Mouse (Mus musculus) heart, embryonic 15.5 days (tissue): ENCODE data around the gene Impad1. TPM values are rescaled to one million over a fixed set of nuclear protein-coding genes. Genes with fewer than 3 reads are reported as not detected.

Experiments
- ATAC-seq: fragments of 200-750 bp; cut with Nextera tagmentation; replicated peaks from 2 replicates; pipeline ENCODE4 v1.8.0; 2017; ENCODE audit warnings: low read depth, moderate TSS enrichment; ENCODE audit not compliant: insufficient number of reproducible peaks, insufficient read depth, low FRiP score
- H3K27ac ChIP-seq: fragments of 300-500 bp; sonication (generic); 2 replicates; pipeline ENCODE4 v1.5.1; 2015; ENCODE audit warnings: mild to moderate bottlenecking, inconsistent platforms
- H3K27me3 ChIP-seq: fragments of 300-500 bp; sonication (generic); 2 replicates; pipeline ENCODE4 v1.6.1; 2015; ENCODE audit warnings: inconsistent platforms
- H3K36me3 ChIP-seq: fragments of 300-500 bp; sonication (generic); 2 replicates; pipeline ENCODE4 v1.6.1; 2015; ENCODE audit warnings: mild to moderate bottlenecking, inconsistent platforms
- H3K4me1 ChIP-seq: fragments of 300-500 bp; sonication (generic); replicated peaks from 2 replicates; pipeline ENCODE4 v1.6.1; 2015; ENCODE audit warnings: inconsistent platforms
- H3K4me2 ChIP-seq: fragments of 300-500 bp; sonication (generic); 2 replicates; pipeline ENCODE4 v1.6.1; 2015; ENCODE audit warnings: inconsistent platforms, mild to moderate bottlenecking, moderate library complexity
- H3K4me3 ChIP-seq: fragments of 300-500 bp; sonication (generic); 2 replicates; pipeline ENCODE4 v1.5.1; 2015; ENCODE audit warnings: mild to moderate bottlenecking, inconsistent platforms
- H3K9ac ChIP-seq: fragments of 300-500 bp; sonication (generic); 2 replicates; pipeline ENCODE4 v1.6.1; 2015; ENCODE audit warnings: mild to moderate bottlenecking, inconsistent platforms
- H3K9me3 ChIP-seq: fragments of 300-500 bp; sonication (generic); replicated peaks from 2 replicates; pipeline ENCODE4 v1.6.1; 2016; ENCODE audit warnings: inconsistent platforms
- WGBS: fragments of 180-500 bp; shearing (Covaris S2); methylation state at CpG from one replicate; pipeline ENCODE4 v1.1.7; 2015; ENCODE audit warnings: mixed read lengths; 5-methylcytosine and 5-hydroxymethylcytosine counted together
- polyA plus RNA-seq: library from polyadenylated mRNA; unstranded; fragments of >200 nt; fragmentation: Nextera tagmentation; extraction: Ambion mirVana; gene quantifications from 2 replicates; pipeline ENCODE4 v1.2.1, GENCODE M21; 2015

Gene Impad1
- polyA plus RNA-seq, 1 experiment from 2014 or later: 22.2 TPM

GRCm38 (mm10) chr4:4782882-4783685 lies 10.1 kb downstream of the Impad1 start:
- Histone ChIP-seq H3K36me3 (0 out of 2 replicates have a peak, but pooled peaks cover 4% of the 10 kb centered on the region), H3K4me2 (no peak overlapping the region), H3K4me1 (no peaks in the 10 kb centered on the region), H3K9ac (no peak overlapping the region), H3K27ac (no peak overlapping the region), H3K27me3 (no peaks in the 10 kb centered on the region), H3K4me3 (no peak overlapping the region), H3K9me3 (no peaks in the 10 kb centered on the region)
- ATAC-seq: no peak
- WGBS: 93% methylated on average over 4 of the region's 4 CpGs

- no peak for ATAC-seq
- Histone ChIP-seq H3K4me2 (no peak overlapping the region), H3K9ac (no peak overlapping the region), H3K27ac (no peak overlapping the region), H3K9me3 (no peaks in the 10 kb centered on the region), H3K27me3 (no peaks in the 10 kb centered on the region), H3K4me1 (no peaks in the 10 kb centered on the region), H3K36me3 (peaks cover 12% of the 10 kb centered on the region; the same call in 1 of the 2 replicates), H3K4me3 (no peak overlapping the region)
These were observed 13.8 kb downstream of the Impad1 start for GRCm38 (mm10) chr4:4779265-4779770.

GRCm38 (mm10) chr4:4771523-4772114 lies 21.5 kb downstream of the Impad1 start:
- no peak for ATAC-seq
- H3K27ac ChIP-seq: no peak overlapping the region
- H3K36me3 ChIP-seq: peaks cover 24% of the 10 kb centered on the region
- H3K4me2 ChIP-seq: no peak overlapping the region
- 68% methylated on average over 2 of the region's 2 CpGs for WGBS
- H3K27me3 ChIP-seq: no peaks in the 10 kb centered on the region
- no peak overlapping the region for H3K4me3 ChIP-seq
- H3K9me3 ChIP-seq: no peaks in the 10 kb centered on the region
- H3K9ac ChIP-seq: no peak overlapping the region
- H3K4me1 ChIP-seq: no peaks in the 10 kb centered on the region

GRCm38 (mm10) chr4:4765806-4766205 lies 27.3 kb downstream of the Impad1 start:
- peaks cover 15% of the 10 kb centered on the region for H3K36me3 ChIP-seq
- H3K27ac ChIP-seq: no peak overlapping the region
- ATAC-seq: no peak
- H3K27me3 ChIP-seq: no peaks in the 10 kb centered on the region
- H3K9me3 ChIP-seq: no peaks in the 10 kb centered on the region
- no peak overlapping the region for H3K9ac ChIP-seq
- H3K4me1 ChIP-seq: no peaks in the 10 kb centered on the region
- 64% methylated on average over 5 of the region's 5 CpGs for WGBS
- H3K4me3 ChIP-seq: no peak overlapping the region
- no peak overlapping the region for H3K4me2 ChIP-seq

GRCm38 (mm10) chr4:4758376-4758775 lies 34.8 kb downstream of the Impad1 start:
- ATAC-seq: no peak
- no peak overlapping the region for H3K27ac ChIP-seq
- no peaks in the 10 kb centered on the region for H3K4me1 ChIP-seq
- 80% methylated on average over 4 of the region's 4 CpGs for WGBS
- no peaks in the 10 kb centered on the region for H3K27me3 ChIP-seq
- no peak overlapping the region for H3K9ac ChIP-seq
- H3K4me2 ChIP-seq: no peak overlapping the region
- no peak overlapping the region for H3K4me3 ChIP-seq
- no peaks in the 10 kb centered on the region for H3K36me3 ChIP-seq
- no peaks in the 10 kb centered on the region for H3K9me3 ChIP-seq

GRCm38 (mm10) chr4:4729427-4729826 lies 63.7 kb downstream of the Impad1 start:
- no peaks in the 10 kb centered on the region for H3K4me1 ChIP-seq
- H3K4me2 ChIP-seq: no peak overlapping the region
- no peak for ATAC-seq
- no peak overlapping the region for H3K9ac ChIP-seq
- 63% methylated on average over 3 of the region's 3 CpGs for WGBS
- no peaks in the 10 kb centered on the region for H3K36me3 ChIP-seq
- no peak overlapping the region for H3K4me3 ChIP-seq
- H3K9me3 ChIP-seq: no peaks in the 10 kb centered on the region
- no peak overlapping the region for H3K27ac ChIP-seq
- no peaks in the 10 kb centered on the region for H3K27me3 ChIP-seq

GRCm38 (mm10) chr4:4726241-4726776 lies 66.8 kb downstream of the Impad1 start:
- WGBS: 67% methylated on average over 3 of the region's 3 CpGs
- Histone ChIP-seq H3K27me3 (no peaks in the 10 kb centered on the region), H3K36me3 (no peaks in the 10 kb centered on the region), H3K4me3 (no peak overlapping the region), H3K9me3 (no peaks in the 10 kb centered on the region), H3K4me2 (no peak overlapping the region), H3K27ac (no peak overlapping the region), H3K4me1 (no peaks in the 10 kb centered on the region), H3K9ac (no peak overlapping the region)
- no peak for ATAC-seq

GRCm38 (mm10) chr4:4723821-4724220 lies 69.3 kb downstream of the Impad1 start:
- H3K4me3 ChIP-seq: no peak overlapping the region
- no peak overlapping the region for H3K4me2 ChIP-seq
- no peaks in the 10 kb centered on the region for H3K4me1 ChIP-seq
- WGBS: 62% methylated on average over 8 of the region's 8 CpGs
- ATAC-seq: no peak
- H3K36me3 ChIP-seq: no peaks in the 10 kb centered on the region
- no peak overlapping the region for H3K27ac ChIP-seq
- H3K27me3 ChIP-seq: no peaks in the 10 kb centered on the region
- no peaks in the 10 kb centered on the region for H3K9me3 ChIP-seq
- no peak overlapping the region for H3K9ac ChIP-seq

GRCm38 (mm10) chr4:4722081-4722480 lies 71.1 kb downstream of the Impad1 start:
- Histone ChIP-seq H3K4me3 (no peak overlapping the region), H3K9ac (no peak overlapping the region), H3K9me3 (no peaks in the 10 kb centered on the region), H3K4me1 (no peaks in the 10 kb centered on the region), H3K27me3 (no peaks in the 10 kb centered on the region), H3K36me3 (no peaks in the 10 kb centered on the region), H3K27ac (no peak overlapping the region), H3K4me2 (no peak overlapping the region)
- WGBS: 40% methylated on average over 1 of the region's 1 CpGs
- no peak for ATAC-seq

GRCm38 (mm10) chr4:4717763-4718347 lies 75.3 kb downstream of the Impad1 start:
- no peak for ATAC-seq
- no peaks in the 10 kb centered on the region for H3K27me3 ChIP-seq
- no peaks in the 10 kb centered on the region for H3K4me1 ChIP-seq
- H3K4me3 ChIP-seq: no peak overlapping the region
- no peaks in the 10 kb centered on the region for H3K9me3 ChIP-seq
- no peaks in the 10 kb centered on the region for H3K36me3 ChIP-seq
- no peak overlapping the region for H3K9ac ChIP-seq
- H3K4me2 ChIP-seq: no peak overlapping the region
- WGBS: 54% methylated on average over 4 of the region's 4 CpGs
- no peak overlapping the region for H3K27ac ChIP-seq
